Mouse (Mus musculus) cerebral cortex, adult 2 months (tissue): Measurements from ENCODE around the gene Cd72.

Experiments used
- WGBS: fragments of 180-500 bp; shearing (Covaris S2); methylation state at CpG from one replicate; pipeline ENCODE4 v1.1.7; 2018; 5-methylcytosine and 5-hydroxymethylcytosine counted together

The Cd72 gene

GRCm38 (mm10) chr4:43478906-43479832 is 24.7 kb upstream of the Cd72 start:
- 47% methylated on average over 24 of the region's 24 CpGs for WGBS

- 39% methylated on average over 8 of the region's 8 CpGs for WGBS
Measured at GRCm38 (mm10) chr4:43478534-43478858, 24.1 kb upstream of the Cd72 start.

GRCm38 (mm10) chr4:43477857-43478533 is 23.6 kb upstream of the Cd72 start:
- 17% methylated on average over 11 of the region's 11 CpGs for WGBS

- WGBS, result 91% methylated on average over 6 of the region's 6 CpGs
Measured at GRCm38 (mm10) chr4:43476604-43477003, 22.2 kb upstream of the Cd72 start.

GRCm38 (mm10) chr4:43473636-43474035 is 19.2 kb upstream of the Cd72 start:
- 28% methylated on average over 1 of the region's 1 CpGs for WGBS

GRCm38 (mm10) chr4:43470301-43470700 is 15.9 kb upstream of the Cd72 start:
- WGBS, result 93% methylated on average over 10 of the region's 10 CpGs

GRCm38 (mm10) chr4:43466872-43467271 is 12.4 kb upstream of the Cd72 start:
- WGBS, result 94% methylated on average over 7 of the region's 7 CpGs

GRCm38 (mm10) chr4:43465935-43466334 is 11.5 kb upstream of the Cd72 start:
- 87% methylated on average over 6 of the region's 6 CpGs for WGBS

GRCm38 (mm10) chr4:43463102-43463501 is 8.7 kb upstream of the Cd72 start:
- 89% methylated on average over 5 of the region's 5 CpGs for WGBS

GRCm38 (mm10) chr4:43457124-43457523 is 2.7 kb upstream of the Cd72 start:
- 39% methylated on average over 8 of the region's 8 CpGs for WGBS

GRCm38 (mm10) chr4:43456470-43456869 is 2.0 kb upstream of the Cd72 start:
- WGBS, result 69% methylated on average over 4 of the region's 4 CpGs

GRCm38 (mm10) chr4:43453413-43453812 is 1.0 kb downstream of the Cd72 start:
- 6% methylated on average over 18 of the region's 18 CpGs for WGBS

- 51% methylated on average over 11 of the region's 11 CpGs for WGBS
Measured at GRCm38 (mm10) chr4:43452315-43452714, 2.1 kb downstream of the Cd72 start.

GRCm38 (mm10) chr4:43448554-43448953 is 5.9 kb downstream of the Cd72 start:
- WGBS, result 77% methylated on average over 3 of the region's 3 CpGs

- WGBS, result 56% methylated on average over 13 of the region's 13 CpGs
Measured at GRCm38 (mm10) chr4:43447251-43447650, 7.2 kb downstream of the Cd72 start.

GRCm38 (mm10) chr4:43443511-43443910 is 10.9 kb downstream of the Cd72 start:
- WGBS, result 2% methylated on average over 28 of the region's 28 CpGs

- under 1% methylated on average over 84 of the region's 88 CpGs for whole genome bisulfite sequencing
Measured at GRCm38 (mm10) chr4:43442456-43443361, 11.7 kb downstream of the Cd72 start.

GRCm38 (mm10) chr4:43442044-43442443 is 12.4 kb downstream of the Cd72 start:
- under 1% methylated on average over 33 of the region's 33 CpGs for WGBS

GRCm38 (mm10) chr4:43441639-43442038 is 12.8 kb downstream of the Cd72 start, which contains the start of gene Tesk1:
Gene Tesk1, plus strand, starts transcription at chr4:43441939.
- 13% methylated on average over 4 of the region's 4 CpGs for WGBS

GRCm38 (mm10) chr4:43432832-43433231 is 21.6 kb downstream of the Cd72 start:
- 75% methylated on average over 1 of the region's 1 CpGs for WGBS

GRCm38 (mm10) chr4:43431690-43432089 is 22.7 kb downstream of the Cd72 start:
- 3% methylated on average over 4 of the region's 4 CpGs for WGBS

- 21% methylated on average over 10 of the region's 10 CpGs for WGBS
Measured at GRCm38 (mm10) chr4:43428946-43429345, 25.5 kb downstream of the Cd72 start, which contains the start of gene Fam166b. Gene Fam166b, minus strand, starts transcription at chr4:43429134.
